Mouse (Mus musculus) heart, adult 2 months (tissue): ENCODE data around the gene Helz. TPM values are rescaled to one million over a fixed set of nuclear protein-coding genes. Genes with fewer than 3 reads are reported as not detected.
"Not testable (repeated sequence)": the region's sequence is repeated elsewhere in the genome, so short reads cannot be mapped to it uniquely, and the experiment has no call there.

Experiments
- DNase-seq, 2 experiments: peaks; one replicate each; pipeline ENCODE4 v3.0.0; 2021
- H3K27ac ChIP-seq: fragments of 200-600 bp; 2 replicates; pipeline ENCODE4 v1.8.1; 2022
- H3K27me3 ChIP-seq: fragments of 200-500 bp; 2 replicates; pipeline ENCODE4 v1.6.1; 2012; ENCODE audit warnings: mild to moderate bottlenecking, low read length, inconsistent platforms, mixed read lengths; ENCODE audit not compliant: control insufficient read depth, insufficient read depth
- H3K36me3 ChIP-seq: fragments of 200-500 bp; 2 replicates; pipeline ENCODE4 v1.6.1; 2012; ENCODE audit warnings: low read length, inconsistent platforms; ENCODE audit not compliant: control insufficient read depth, insufficient read depth
- H3K4me1 ChIP-seq: fragments of 200-500 bp; 2 replicates; pipeline ENCODE4 v1.6.1; 2011; ENCODE audit warnings: low read length; ENCODE audit not compliant: control insufficient read depth, insufficient read depth
- H3K4me3 ChIP-seq: fragments of 200-600 bp; 2 replicates; pipeline ENCODE4 v1.8.1; 2022
- H3K79me2 ChIP-seq: fragments of 200-500 bp; replicated peaks from 2 replicates; pipeline ENCODE4 v1.6.1; 2012; ENCODE audit warnings: mild to moderate bottlenecking, inconsistent platforms, low read length, moderate library complexity, mixed read lengths; ENCODE audit not compliant: control insufficient read depth, insufficient read depth
- H3K9ac ChIP-seq: fragments of 200-500 bp; 2 replicates; pipeline ENCODE4 v1.6.1; 2012; ENCODE audit warnings: low read depth, mild to moderate bottlenecking, control low read depth, inconsistent platforms, low read length, mixed read lengths
- CTCF ChIP-seq: fragments of 200-600 bp; IDR thresholded peaks from 2 replicates; pipeline ENCODE4 v1.8.1; 2022; ENCODE audit warnings: antibody characterized with exemption, mild to moderate bottlenecking, moderate library complexity
- EP300 ChIP-seq: fragments of 200-500 bp; IDR thresholded peaks from 2 replicates; pipeline ENCODE4 v1.6.1; 2011; ENCODE audit warnings: low read depth, low read length, control low read depth; ENCODE audit not compliant: insufficient read depth
- POLR2A ChIP-seq: fragments of 200-500 bp; IDR thresholded peaks from 2 replicates; pipeline ENCODE4 v1.6.1; 2011; ENCODE audit warnings: mild to moderate bottlenecking, low read depth, low read length, control low read depth; ENCODE audit not compliant: insufficient read depth
- WGBS: fragments of 180-500 bp; shearing (Covaris S2); methylation state at CpG from one replicate; pipeline ENCODE4 v1.1.7; 2018; 5-methylcytosine and 5-hydroxymethylcytosine counted together
- intact Hi-C: fragments of 180-260 bp; cut with DNase I; formaldehyde crosslinking; loops from one replicate; pipeline ENCODE4 v1.15.1; 2025
- polyA plus RNA-seq: library from polyadenylated mRNA; depleted of rRNA; stranded (reverse); fragments of >200 nt; gene quantifications from 2 replicates; pipeline ENCODE4 v1.2.3, GENCODE M21; 2012
- total RNA-seq, 2 experiments: library from RNA; stranded (reverse); gene quantifications; 2 replicates each; pipeline ENCODE4 v1.2.3; 2021

Gene Helz
- total and polyA plus RNA-seq, 3 experiments: 10.8 to 26.4 (median 26.2) TPM

GRCm38 (mm10) chr11:107568466-107568995 lies 20.8 kb downstream of the Helz start:
- no peak for DNase-seq
- peaks cover 3% of the 10 kb centered on the region; the same call in 1 of the 2 replicates for H3K4me1 ChIP-seq
- H3K27me3 ChIP-seq: no peaks in the 10 kb centered on the region
- H3K4me3 ChIP-seq: no peak overlapping the region
- WGBS: 89% methylated on average over 6 of the region's 6 CpGs
- H3K36me3 ChIP-seq: no peaks in the 10 kb centered on the region
- 0 out of 2 replicates have a peak, but pooled peaks cover 2% of the 10 kb centered on the region for H3K79me2 ChIP-seq
- TF ChIP-seq EP300: no peak
- TF ChIP-seq POLR2A: no peak
- TF ChIP-seq CTCF: no peak
- no peak overlapping the region for H3K27ac ChIP-seq
- no peak overlapping the region for H3K9ac ChIP-seq
- intact Hi-C loops: no loop called here

GRCm38 (mm10) chr11:107570891-107571290 lies 23.2 kb downstream of the Helz start:
- 74% methylated on average over 8 of the region's 8 CpGs for WGBS
- H3K27ac ChIP-seq, H3K4me1 ChIP-seq, DNase-seq, H3K27me3 ChIP-seq, H3K9ac ChIP-seq, H3K36me3 ChIP-seq, H3K79me2 ChIP-seq, H3K4me3 ChIP-seq, intact Hi-C loops: not testable (repeated sequence)

GRCm38 (mm10) chr11:107571318-107571717 lies 23.6 kb downstream of the Helz start:
- WGBS: 100% methylated on average over 2 of the region's 2 CpGs
- no peaks in the 10 kb centered on the region for H3K27me3 ChIP-seq
- DNase-seq: no peak
- TF ChIP-seq EP300 (no peak), POLR2A (no peak), CTCF (no peak)
- no peak overlapping the region for H3K27ac ChIP-seq
- peaks cover 7% of the 10 kb centered on the region; the same call in 1 of the 2 replicates for H3K4me1 ChIP-seq
- H3K9ac ChIP-seq: no peak overlapping the region
- H3K36me3 ChIP-seq: no peaks in the 10 kb centered on the region
- H3K79me2 ChIP-seq: no peaks in the 10 kb centered on the region
- H3K4me3 ChIP-seq: no peak overlapping the region
- intact Hi-C loops: no loop called here

GRCm38 (mm10) chr11:107572551-107572950 lies 24.8 kb downstream of the Helz start:
- peaks cover 8% of the 10 kb centered on the region for H3K4me1 ChIP-seq
- no peak for TF ChIP-seq EP300
- no peak for TF ChIP-seq POLR2A
- no peak for TF ChIP-seq CTCF
- H3K4me3 ChIP-seq: no peak overlapping the region
- intact Hi-C loops: no loop called here
- DNase-seq: no peak
- no peaks in the 10 kb centered on the region for H3K27me3 ChIP-seq
- no peak overlapping the region for H3K9ac ChIP-seq
- no peaks in the 10 kb centered on the region for H3K36me3 ChIP-seq
- H3K27ac ChIP-seq: no peak overlapping the region
- 85% methylated on average over 3 of the region's 3 CpGs for WGBS
- H3K79me2 ChIP-seq: no peaks in the 10 kb centered on the region

- DNase-seq: peak in 1 of 2 experiments; percentile 28
- Histone ChIP-seq H3K27me3 (no peaks in the 10 kb centered on the region), H3K27ac (no peak overlapping the region), H3K4me1 (peaks cover 8% of the 10 kb centered on the region), H3K9ac (no peak overlapping the region), H3K79me2 (no peaks in the 10 kb centered on the region), H3K4me3 (no peak overlapping the region), H3K36me3 (no peaks in the 10 kb centered on the region)
- 46% methylated on average over 11 of the region's 11 CpGs for WGBS
- TF ChIP-seq POLR2A (no peak), EP300 (no peak)
- intact Hi-C loops: no loop called here
Observed at GRCm38 (mm10) chr11:107573061-107573692, 25.4 kb downstream of the Helz start.

- H3K36me3 ChIP-seq: no peaks in the 10 kb centered on the region
- no peak overlapping the region for H3K9ac ChIP-seq
- intact Hi-C loops: no loop called here
- TF ChIP-seq EP300 (0 out of 2 replicates have a peak, but pooled peaks have one; percentile 38), CTCF (no peak)
- peak; percentile 59 to 68 for DNase-seq
- H3K27me3 ChIP-seq: no peaks in the 10 kb centered on the region
- H3K27ac ChIP-seq: no peak overlapping the region
- WGBS: 16% methylated on average over 6 of the region's 6 CpGs
- H3K79me2 ChIP-seq: no peaks in the 10 kb centered on the region
- peaks cover 10% of the 10 kb centered on the region for H3K4me1 ChIP-seq
- no peak overlapping the region for H3K4me3 ChIP-seq
Observed at GRCm38 (mm10) chr11:107573847-107574246, 26.1 kb downstream of the Helz start.
